Mouse (Mus musculus): ENCODE measurements around the gene Ccnq. TPM values are rescaled to one million over a fixed set of nuclear protein-coding genes. Genes with fewer than 3 reads are reported as not detected.

The Ccnq gene
- polyA plus RNA-seq, 1 experiment from 2014 or later: 37.6 TPM

DNA sequence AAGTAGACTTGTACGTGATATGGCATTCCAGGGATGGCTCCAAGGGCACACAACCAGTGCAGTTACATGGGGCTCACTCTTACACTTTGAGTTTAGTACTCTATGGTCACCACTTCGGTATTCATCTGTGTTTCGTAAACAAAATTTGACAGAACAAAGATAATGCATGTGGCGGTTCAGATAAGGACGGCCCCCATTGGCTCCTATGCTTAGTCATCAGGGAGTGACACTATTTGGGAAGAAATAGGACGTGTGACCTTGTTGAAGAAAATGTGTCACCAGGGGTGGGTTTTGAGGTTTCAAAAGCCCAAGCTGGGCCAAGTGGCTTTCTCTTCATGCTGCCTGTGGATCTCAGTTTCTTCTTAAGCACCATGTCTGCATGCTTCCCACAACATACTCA lies 18.9 kb downstream of the Ccnq start:
- Histone ChIP-seq H3K4me1 (replicated peaks) (no peaks in the 10 kb centered on the region), H3K4me2 (no peak overlapping the region), H3K9ac (replicated peaks) (no peak overlapping the region), H3K36me3 (no peaks in the 10 kb centered on the region), H3K9me3 (no peaks in the 10 kb centered on the region), H3K27ac (no peak overlapping the region), H3K27me3 (no peaks in the 10 kb centered on the region), H3K4me3 (replicated peaks) (no peak overlapping the region)
- 90% methylated on average over 6 of the region's 6 CpGs for WGBS
- no peak for ATAC-seq (ENCODE audit: insufficient number of reproducible peaks, insufficient read depth, low FRiP score, low TSS enrichment, low read depth)

DNA sequence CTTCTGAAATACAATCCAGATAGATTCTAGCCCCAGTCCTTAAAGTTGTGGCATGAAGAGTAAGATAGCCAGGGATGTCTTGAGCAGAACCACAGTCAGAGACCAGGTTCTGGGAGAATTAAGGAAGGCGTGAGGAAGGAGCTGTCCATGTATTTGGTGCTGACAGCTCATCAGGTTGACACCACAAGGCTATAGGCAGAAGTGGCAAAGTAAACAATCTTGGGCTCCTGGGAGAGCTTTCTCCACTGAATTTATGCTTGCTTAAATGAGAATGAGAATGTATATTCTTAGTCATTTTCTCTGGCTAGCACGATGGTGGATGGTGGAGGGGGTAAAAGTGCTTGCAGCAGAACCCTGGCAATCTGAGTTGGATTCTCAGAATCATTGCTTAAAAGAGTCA lies 20.6 kb downstream of the Ccnq start:
- H3K9me3 ChIP-seq: no peaks in the 10 kb centered on the region
- no peak overlapping the region for H3K9ac ChIP-seq (replicated peaks)
- H3K4me3 ChIP-seq (replicated peaks): no peak overlapping the region
- H3K27me3 ChIP-seq: no peaks in the 10 kb centered on the region
- H3K4me2 ChIP-seq: no peak overlapping the region
- 26% methylated on average over 2 of the region's 2 CpGs for WGBS
- no peaks in the 10 kb centered on the region for H3K36me3 ChIP-seq
- H3K4me1 ChIP-seq (replicated peaks): no peaks in the 10 kb centered on the region
- H3K27ac ChIP-seq: no peak overlapping the region
- no peak for ATAC-seq (ENCODE audit: insufficient number of reproducible peaks, insufficient read depth, low FRiP score, low TSS enrichment, low read depth)

- no peaks in the 10 kb centered on the region for H3K4me1 ChIP-seq (replicated peaks)
- H3K27me3 ChIP-seq: no peaks in the 10 kb centered on the region
- H3K4me2 ChIP-seq: no peak overlapping the region
- ATAC-seq (ENCODE audit: insufficient number of reproducible peaks, insufficient read depth, low FRiP score, low TSS enrichment, low read depth): no peak
- H3K9me3 ChIP-seq: no peaks in the 10 kb centered on the region
- no peaks in the 10 kb centered on the region for H3K36me3 ChIP-seq
- no peak overlapping the region for H3K4me3 ChIP-seq (replicated peaks)
- 75% methylated on average over 4 of the region's 4 CpGs for WGBS
- no peak overlapping the region for H3K9ac ChIP-seq (replicated peaks)
- H3K27ac ChIP-seq: no peak overlapping the region
Observed at GRCm38 (mm10) chr11:78728041-78728440, 23.5 kb downstream of the Ccnq start.

GRCm38 (mm10) chr11:78726366-78726765 lies 25.2 kb downstream of the Ccnq start:
- Histone ChIP-seq H3K27ac (no peak overlapping the region), H3K9me3 (no peaks in the 10 kb centered on the region), H3K4me1 (replicated peaks) (no peaks in the 10 kb centered on the region), H3K9ac (replicated peaks) (no peak overlapping the region), H3K4me2 (no peak overlapping the region), H3K36me3 (no peaks in the 10 kb centered on the region), H3K27me3 (no peaks in the 10 kb centered on the region), H3K4me3 (replicated peaks) (no peak overlapping the region)
- 72% methylated on average over 3 of the region's 3 CpGs for WGBS
- ATAC-seq (ENCODE audit: insufficient number of reproducible peaks, insufficient read depth, low FRiP score, low TSS enrichment, low read depth): no peak

- Histone ChIP-seq H3K9me3 (no peaks in the 10 kb centered on the region), H3K4me1 (replicated peaks) (no peaks in the 10 kb centered on the region), H3K27ac (no peak overlapping the region), H3K4me3 (replicated peaks) (no peak overlapping the region), H3K36me3 (no peaks in the 10 kb centered on the region), H3K27me3 (no peaks in the 10 kb centered on the region), H3K4me2 (no peak overlapping the region), H3K9ac (replicated peaks) (no peak overlapping the region)
- ATAC-seq (ENCODE audit: insufficient number of reproducible peaks, insufficient read depth, low FRiP score, low TSS enrichment, low read depth): no peak
- 82% methylated on average over 1 of the region's 1 CpGs for WGBS
Observed at GRCm38 (mm10) chr11:78724792-78725191, 26.7 kb downstream of the Ccnq start.

DNA sequence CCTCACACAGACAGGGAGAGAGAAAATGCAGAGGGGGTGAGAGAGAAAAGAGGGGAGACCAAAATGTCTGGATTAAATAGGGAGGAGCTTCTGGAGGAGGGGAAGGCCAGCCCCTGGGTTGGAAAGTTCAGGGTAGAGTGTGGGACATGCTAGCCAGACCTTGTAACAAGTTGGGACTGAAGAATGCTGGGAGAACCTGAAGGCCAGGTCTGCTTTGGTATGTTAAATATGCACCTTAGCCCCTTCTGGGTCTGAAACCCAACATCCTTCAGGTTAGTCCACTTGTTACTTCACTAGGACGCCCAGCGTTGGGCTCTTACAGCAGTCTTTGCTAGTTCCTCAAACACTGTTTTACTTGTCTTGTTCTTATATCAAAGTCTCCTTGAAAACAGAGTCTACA lies 30.1 kb downstream of the Ccnq start:
- H3K9me3 ChIP-seq: no peaks in the 10 kb centered on the region
- ATAC-seq (ENCODE audit: insufficient number of reproducible peaks, insufficient read depth, low FRiP score, low TSS enrichment, low read depth): no peak
- no peak overlapping the region for H3K4me3 ChIP-seq (replicated peaks)
- 83% methylated on average over 2 of the region's 2 CpGs for WGBS
- no peaks in the 10 kb centered on the region for H3K4me1 ChIP-seq (replicated peaks)
- no peak overlapping the region for H3K9ac ChIP-seq (replicated peaks)
- H3K27me3 ChIP-seq: no peaks in the 10 kb centered on the region
- no peaks in the 10 kb centered on the region for H3K36me3 ChIP-seq
- no peak overlapping the region for H3K4me2 ChIP-seq
- H3K27ac ChIP-seq: no peak overlapping the region

GRCm38 (mm10) chr11:78717655-78718054 lies 33.9 kb downstream of the Ccnq start:
- no peak overlapping the region for H3K27ac ChIP-seq
- 31% methylated on average over 4 of the region's 4 CpGs for WGBS
- H3K9ac ChIP-seq (replicated peaks): no peak overlapping the region
- no peaks in the 10 kb centered on the region for H3K9me3 ChIP-seq
- no peaks in the 10 kb centered on the region for H3K36me3 ChIP-seq
- H3K27me3 ChIP-seq: no peaks in the 10 kb centered on the region
- no peak overlapping the region for H3K4me3 ChIP-seq (replicated peaks)
- no peak for ATAC-seq (ENCODE audit: insufficient number of reproducible peaks, insufficient read depth, low FRiP score, low TSS enrichment, low read depth)
- no peak overlapping the region for H3K4me2 ChIP-seq
- no peaks in the 10 kb centered on the region for H3K4me1 ChIP-seq (replicated peaks)

DNA sequence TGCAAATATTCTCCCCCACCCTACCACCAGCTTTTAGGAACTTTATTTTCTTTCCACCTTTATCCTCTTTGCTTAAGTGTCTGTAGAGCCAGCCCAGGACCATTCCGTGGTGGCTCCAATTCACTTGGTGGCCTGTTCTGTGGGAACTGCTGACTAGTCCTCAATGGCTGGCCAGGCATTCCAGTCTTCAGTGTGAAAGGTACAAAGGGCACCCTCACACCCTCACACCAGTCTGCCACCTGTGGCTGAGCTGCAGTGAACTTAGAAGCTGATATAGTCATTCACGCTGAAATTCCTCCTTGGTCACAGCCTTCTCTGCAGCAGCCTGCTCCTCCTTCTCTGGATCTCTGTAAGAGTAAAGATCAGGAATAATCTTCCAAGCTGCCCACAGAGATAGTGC lies 42.9 kb downstream of the Ccnq start:
- H3K9ac ChIP-seq (replicated peaks): no peak overlapping the region
- H3K36me3 ChIP-seq: no peaks in the 10 kb centered on the region
- H3K4me3 ChIP-seq (replicated peaks): no peak overlapping the region
- no peaks in the 10 kb centered on the region for H3K9me3 ChIP-seq
- 67% methylated on average over 2 of the region's 2 CpGs for WGBS
- H3K27me3 ChIP-seq: no peaks in the 10 kb centered on the region
- no peak overlapping the region for H3K27ac ChIP-seq
- ATAC-seq (ENCODE audit: insufficient number of reproducible peaks, insufficient read depth, low FRiP score, low TSS enrichment, low read depth): no peak
- H3K4me2 ChIP-seq: no peak overlapping the region
- H3K4me1 ChIP-seq (replicated peaks): no peaks in the 10 kb centered on the region

- Histone ChIP-seq H3K4me3 (replicated peaks) (no peak overlapping the region), H3K4me1 (replicated peaks) (no peaks in the 10 kb centered on the region), H3K27me3 (no peaks in the 10 kb centered on the region), H3K4me2 (no peak overlapping the region), H3K9me3 (no peaks in the 10 kb centered on the region), H3K36me3 (no peaks in the 10 kb centered on the region), H3K9ac (replicated peaks) (no peak overlapping the region), H3K27ac (no peak overlapping the region)
- no peak for ATAC-seq (ENCODE audit: insufficient number of reproducible peaks, insufficient read depth, low FRiP score, low TSS enrichment, low read depth)
Observed at GRCm38 (mm10) chr11:78706026-78706425, 45.5 kb downstream of the Ccnq start.

DNA sequence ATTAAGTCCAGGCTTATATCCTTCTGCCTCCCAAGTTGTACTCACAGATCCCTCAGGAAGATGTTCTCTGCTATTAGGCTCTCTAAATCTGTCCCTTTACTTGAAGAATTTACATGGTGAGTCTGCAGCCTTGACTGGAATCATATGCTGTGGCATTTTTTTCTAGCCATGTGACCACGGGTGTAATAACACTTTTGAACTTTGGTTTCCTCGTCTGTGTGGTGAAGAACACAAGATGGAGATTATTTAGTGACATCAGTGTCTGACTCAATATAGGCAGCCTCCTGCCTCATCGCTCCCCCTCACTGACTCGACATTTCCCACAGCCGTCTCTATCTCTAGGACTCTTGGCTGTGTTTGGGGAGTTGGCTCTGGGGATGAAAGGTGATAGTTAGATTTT lies 48.4 kb downstream of the Ccnq start:
- Histone ChIP-seq H3K9ac (replicated peaks) (no peak overlapping the region), H3K27me3 (no peaks in the 10 kb centered on the region), H3K4me1 (replicated peaks) (no peaks in the 10 kb centered on the region), H3K4me3 (replicated peaks) (no peak overlapping the region), H3K36me3 (no peaks in the 10 kb centered on the region), H3K27ac (no peak overlapping the region), H3K9me3 (no peaks in the 10 kb centered on the region), H3K4me2 (no peak overlapping the region)
- ATAC-seq (ENCODE audit: insufficient number of reproducible peaks, insufficient read depth, low FRiP score, low TSS enrichment, low read depth): no peak
- 89% methylated on average over 5 of the region's 5 CpGs for WGBS

DNA sequence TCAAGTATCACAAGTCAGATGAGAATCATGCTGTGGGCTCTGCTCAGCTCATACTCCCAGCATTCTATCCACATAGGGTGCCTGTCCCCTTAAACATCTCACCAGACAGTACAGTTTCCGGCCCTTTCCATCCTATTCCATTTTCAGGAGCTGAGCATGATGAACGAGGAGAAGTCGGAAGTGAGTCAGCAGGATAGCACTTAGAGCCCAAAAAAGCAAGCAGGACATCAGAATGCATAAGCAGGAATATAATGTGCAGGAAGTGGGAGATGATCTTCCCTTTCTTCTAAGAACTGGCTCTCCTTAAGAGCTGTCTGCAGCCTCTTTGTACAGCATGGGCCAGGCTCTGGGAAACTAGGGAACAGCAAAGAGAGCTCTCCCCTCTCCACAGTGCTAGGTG lies 49.2 kb downstream of the Ccnq start:
- H3K27ac ChIP-seq: no peak overlapping the region
- no peak overlapping the region for H3K9ac ChIP-seq (replicated peaks)
- H3K4me1 ChIP-seq (replicated peaks): no peaks in the 10 kb centered on the region
- 75% methylated on average over 3 of the region's 3 CpGs for WGBS
- no peaks in the 10 kb centered on the region for H3K27me3 ChIP-seq
- ATAC-seq (ENCODE audit: insufficient number of reproducible peaks, insufficient read depth, low FRiP score, low TSS enrichment, low read depth): no peak
- no peak overlapping the region for H3K4me3 ChIP-seq (replicated peaks)
- H3K4me2 ChIP-seq: no peak overlapping the region
- no peaks in the 10 kb centered on the region for H3K9me3 ChIP-seq
- H3K36me3 ChIP-seq: no peaks in the 10 kb centered on the region

All from limb, embryonic 12.5 days (tissue).